Mouse (Mus musculus) spleen, adult 2 months (tissue): ENCODE data around the gene Mgat2.

ENCODE experiments used
- CTCF ChIP-seq: fragments of 200-500 bp; IDR thresholded peaks from 2 replicates; pipeline ENCODE4 v1.5.1; 2011; ENCODE audit warnings: mild to moderate bottlenecking, inconsistent platforms; ENCODE audit not compliant: insufficient read depth, insufficient read length, insufficient replicate concordance; ENCODE audit errors: extremely low read depth
- POLR2A ChIP-seq: fragments of 200-500 bp; IDR thresholded peaks from 2 replicates; pipeline ENCODE4 v1.6.1; 2011; ENCODE audit warnings: low read depth, low read length, inconsistent platforms

- TF ChIP-seq CTCF (no peak), POLR2A (no peak)
These were observed 6.1 kb downstream of the Mgat2 start for GRCm38 (mm10) chr12:69190074-69190473.
